Mouse (Mus musculus) layer of hippocampus, adult 8-10 months (tissue): ENCODE results near the gene Ulk3. TPM values are rescaled to one million over a fixed set of nuclear protein-coding genes. Genes with fewer than 3 reads are reported as not detected.
A peak's percentile ranks its signal among the peaks of the same experiment; 100 is the strongest.

Experiments used
- DNase-seq, 2 experiments: peaks; one replicate each; pipeline ENCODE4 v3.0.0; 2022; ENCODE audit warnings: low spot score in 2 of 2
- total RNA-seq, 4 experiments: library from RNA; stranded (reverse); gene quantifications; 2 replicates each; pipeline ENCODE4 v1.2.4; 2022

The Ulk3 gene
- total RNA-seq, 4 experiments from 2014 or later: 29.9 to 40.1 (median 37.8) TPM

- DNase-seq: no peak
Observed at GRCm38 (mm10) chr9:57613975-57614374, 24.7 kb downstream of the Ulk3 start.

DNA sequence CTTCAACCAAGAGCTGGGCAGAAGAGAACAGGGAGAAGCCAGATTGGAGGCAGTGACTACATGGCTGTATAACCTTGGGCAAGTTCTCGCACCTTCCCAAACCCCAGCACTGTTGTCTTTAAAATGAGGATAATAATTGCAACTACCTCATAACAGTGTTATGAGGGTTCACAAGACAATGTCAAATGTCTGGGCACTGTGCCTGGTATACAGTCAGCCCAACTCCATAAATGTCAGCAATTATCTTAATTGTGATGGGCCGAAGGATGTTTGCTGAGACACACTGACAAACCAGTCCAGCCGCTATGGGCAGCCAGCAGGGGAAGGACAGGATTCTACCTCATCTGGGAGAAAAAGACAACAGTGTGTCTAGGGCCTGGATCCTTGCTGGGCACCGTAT lies 25.5 kb downstream of the Ulk3 start:
- DNase-seq: no peak

DNA sequence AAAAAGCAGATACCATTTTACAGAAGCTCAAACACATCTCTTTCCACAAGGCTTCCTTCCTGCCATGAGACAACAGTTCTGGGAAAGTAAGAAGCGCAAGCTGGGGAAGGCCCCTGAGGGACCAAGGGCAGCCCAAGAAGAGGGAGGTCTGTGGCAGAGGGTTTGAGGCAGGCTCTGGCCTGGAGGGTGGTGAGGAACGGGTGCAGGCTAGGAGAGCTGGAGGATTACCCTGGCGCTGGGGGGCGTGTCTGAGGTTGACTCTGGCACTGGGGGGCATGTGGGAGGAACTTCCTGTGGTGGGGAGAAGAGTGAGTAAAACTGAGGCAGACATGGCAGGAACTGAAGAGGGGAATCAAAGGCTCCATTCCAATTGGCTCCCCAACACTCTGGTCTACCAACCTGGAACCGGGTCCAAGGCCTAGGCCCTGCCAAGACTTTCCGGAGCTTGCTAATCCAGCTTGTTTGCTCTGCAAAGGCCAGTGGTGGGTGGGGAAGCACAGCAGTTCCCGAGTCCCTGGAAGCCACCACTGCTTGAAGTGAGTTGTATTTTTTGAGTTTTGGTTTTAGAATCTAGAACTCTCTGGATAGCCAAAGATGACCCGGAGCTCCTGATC lies 28.4 kb downstream of the Ulk3 start:
- no peak for DNase-seq

GRCm38 (mm10) chr9:57618854-57619253 lies 29.6 kb downstream of the Ulk3 start:
- no peak for DNase-seq

DNA sequence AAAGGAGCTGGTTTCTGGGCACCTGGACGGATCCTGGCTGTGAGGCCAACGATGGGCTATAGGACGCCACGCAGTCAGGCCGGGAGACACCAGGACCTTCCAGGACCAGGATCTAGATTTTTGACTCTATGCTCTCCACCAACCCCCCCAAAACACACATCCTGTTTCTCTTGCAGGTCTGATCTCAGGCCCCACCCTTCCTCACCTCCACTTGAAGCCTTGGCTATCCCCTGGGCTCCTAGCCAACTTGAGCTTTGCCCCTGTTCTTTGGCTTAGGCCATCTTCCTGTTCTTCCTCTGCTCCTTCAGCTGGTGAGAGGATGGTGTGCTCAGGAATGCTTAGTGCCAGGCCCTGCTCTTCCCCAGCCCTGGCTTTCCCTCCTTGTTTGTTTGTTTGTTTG lies 31.4 kb downstream of the Ulk3 start, which contains the start of gene Lman1l:
Lman1l (minus strand) TSS at position 101 of the 400 bp plus-strand sequence.
- DNase-seq: no peak

DNA sequence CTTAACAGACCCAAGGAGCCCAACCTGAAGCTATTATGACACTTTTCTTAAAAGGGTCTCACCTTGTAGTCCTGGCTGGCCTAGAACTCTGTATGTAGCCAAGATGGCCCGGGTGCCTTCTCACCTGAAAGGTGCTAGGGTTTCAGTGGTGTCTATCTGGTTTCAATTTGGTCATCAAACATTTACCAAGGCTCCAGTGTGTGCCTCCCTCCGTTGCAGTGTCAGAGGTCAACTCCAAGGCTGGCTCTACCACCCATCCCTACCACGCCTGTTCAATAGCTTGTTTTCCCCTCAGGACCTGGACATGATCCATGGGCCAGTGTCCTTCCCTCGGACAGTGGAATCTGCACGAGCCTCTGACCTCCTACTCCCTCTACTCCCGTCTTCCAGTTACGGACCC lies 35.0 kb downstream of the Ulk3 start:
- DNase-seq: no peak

GRCm38 (mm10) chr9:57625674-57626500 lies 36.6 kb downstream of the Ulk3 start:
- no peak for DNase-seq

DNA sequence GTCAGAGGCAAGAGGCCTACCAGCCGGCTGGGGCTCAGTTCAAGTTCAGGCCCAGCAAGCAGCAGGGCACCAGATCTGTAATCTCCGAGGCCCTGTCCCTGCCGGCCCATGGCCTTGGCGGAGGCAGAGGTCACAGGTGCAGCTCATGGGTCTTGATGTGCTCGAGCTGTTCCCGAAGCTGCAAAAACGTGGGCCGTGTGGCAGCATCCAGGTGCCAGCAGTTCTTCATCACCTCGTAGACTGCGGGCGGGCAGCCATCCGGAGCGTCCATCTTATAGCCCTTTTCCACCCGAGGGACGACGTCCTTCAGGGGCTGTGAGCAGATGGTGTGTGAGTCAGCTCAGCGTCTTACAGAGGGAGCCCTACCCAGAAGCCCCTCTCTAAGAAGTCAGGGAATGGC lies 37.9 kb downstream of the Ulk3 start:
- DNase-seq: no peak

- DNase-seq: no peak
Observed at GRCm38 (mm10) chr9:57627892-57628291, 38.6 kb downstream of the Ulk3 start.

GRCm38 (mm10) chr9:57628717-57629116 lies 39.5 kb downstream of the Ulk3 start:
- DNase-seq: no peak

- peak; percentile 60 to 76 for DNase-seq
Observed at GRCm38 (mm10) chr9:57629118-57629874, 40.0 kb downstream of the Ulk3 start.

GRCm38 (mm10) chr9:57633481-57634024 lies 44.3 kb downstream of the Ulk3 start:
- peak in 1 of 2 experiments; percentile 48 for DNase-seq

GRCm38 (mm10) chr9:57637272-57637671 lies 48.0 kb downstream of the Ulk3 start:
- no peak for DNase-seq

DNA sequence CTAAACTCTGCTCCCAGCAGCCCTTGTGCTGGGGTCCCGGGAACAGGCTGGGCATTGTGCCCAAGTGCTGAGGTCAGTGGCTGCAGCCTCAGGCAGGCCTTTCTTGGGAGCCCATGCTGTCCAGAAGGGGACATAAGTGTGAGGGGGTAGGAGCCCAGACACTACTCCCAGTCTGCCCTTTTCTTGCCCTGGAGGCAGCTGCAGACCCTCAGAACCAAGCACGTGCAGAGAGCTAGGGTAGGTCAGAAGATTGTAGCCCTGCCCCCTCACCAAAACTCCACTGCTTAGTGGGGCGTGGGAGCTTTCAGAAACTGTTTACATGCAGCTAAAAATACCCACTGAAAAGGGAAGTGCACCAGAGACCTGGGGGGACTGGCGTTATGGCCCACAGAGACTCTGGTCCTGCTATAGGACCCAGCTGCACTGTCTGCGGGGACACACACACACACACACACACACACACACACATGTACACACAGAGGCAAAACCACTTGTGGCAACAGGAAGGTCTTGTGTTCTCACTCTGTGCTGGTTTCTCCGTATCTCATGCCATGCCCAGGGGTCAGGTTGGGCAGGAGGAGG lies 48.6 kb downstream of the Ulk3 start:
- no peak for DNase-seq

- DNase-seq: no peak
Observed at GRCm38 (mm10) chr9:57638651-57639459, 49.6 kb downstream of the Ulk3 start.

GRCm38 (mm10) chr9:57639661-57640328 lies 50.5 kb downstream of the Ulk3 start:
- no peak for DNase-seq

GRCm38 (mm10) chr9:57640384-57640783 lies 51.1 kb downstream of the Ulk3 start:
- DNase-seq: no peak

DNA sequence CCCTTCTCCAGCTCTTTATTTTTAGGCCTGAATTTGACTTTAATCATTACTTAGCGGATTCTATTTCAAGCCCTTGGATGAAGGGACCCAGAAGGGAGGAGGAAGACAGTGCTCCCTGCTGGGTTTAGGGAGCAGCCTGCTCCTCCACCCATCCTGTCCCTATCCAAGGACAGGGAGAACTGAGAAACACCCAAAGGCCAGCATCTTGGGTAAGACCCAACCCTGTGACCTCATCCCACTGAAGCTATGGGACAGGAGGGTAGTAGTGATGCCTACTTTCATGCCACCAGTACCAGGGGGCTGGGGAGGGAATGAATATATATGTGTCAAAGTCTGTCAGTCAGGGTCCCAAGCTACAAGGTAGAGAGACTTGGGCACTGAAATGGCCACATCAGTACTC lies 51.8 kb downstream of the Ulk3 start:
- no peak for DNase-seq

GRCm38 (mm10) chr9:57641775-57642550 lies 52.7 kb downstream of the Ulk3 start:
- no peak for DNase-seq
